Mouse (Mus musculus): ENCODE results near the gene Dnmt3c. TPM values are rescaled to one million over a fixed set of nuclear protein-coding genes. Genes with fewer than 3 reads are reported as not detected.
A peak's percentile ranks its signal among the peaks of the same experiment; 100 is the strongest.
"Not testable (repeated sequence)": the region's sequence is repeated elsewhere in the genome, so short reads cannot be mapped to it uniquely, and the experiment has no call there.

Dnmt3c gene
- total RNA-seq, 1 experiment = 0.27 TPM

DNA sequence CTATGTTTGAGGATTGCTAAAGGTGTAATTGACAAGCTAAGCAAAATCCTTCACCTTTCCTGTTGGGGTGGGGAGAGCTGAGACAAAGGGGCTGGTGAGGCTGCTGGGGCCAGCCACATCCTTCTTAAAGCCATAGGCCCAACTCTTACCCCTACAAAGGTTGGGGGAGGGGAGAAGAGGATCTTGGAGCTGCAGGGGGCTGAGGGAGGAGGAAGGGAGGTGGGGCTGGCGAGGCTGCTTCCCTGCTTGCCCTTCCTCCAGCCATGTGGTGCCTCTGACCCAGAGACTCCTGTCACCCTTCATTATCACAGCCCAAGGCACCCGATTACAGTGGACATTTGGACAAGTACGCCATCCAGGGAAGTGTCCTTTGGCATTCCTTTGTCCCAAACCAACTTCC is 44.8 kb upstream of the Dnmt3c start:
- no peak for TF ChIP-seq CHD2 (IDR thresholded peaks at IDR 0.05; ENCODE audit: low read depth, low read length)
- TF ChIP-seq MAFK (IDR thresholded peaks at IDR 0.05; ENCODE audit: insufficient read depth, low read depth, low read length) = no peak
- Histone ChIP-seq H3K27ac (ENCODE audit: insufficient read depth, low read depth, low read length, poor library complexity, severe bottlenecking) (no peak overlapping the region; the same call in 1 of the 2 replicates), H3K4me3 (ENCODE audit: insufficient read depth in 1 of 2, low read depth in 1 of 2, low read length in 2 of 2, poor library complexity in 1 of 2, severe bottlenecking in 1 of 2) (peak overlapping the region in 1 of 2 experiments; percentile 96; a peak in 2 of 4 replicates), H3K9ac (ENCODE audit: insufficient read depth, low read depth, low read length, poor library complexity, severe bottlenecking) (peak overlapping the region; percentile 23; the same call in 1 of the 2 replicates), H3K9me3 (ENCODE audit: control insufficient read depth, insufficient read depth, low read depth, low read length) (no peaks in the 10 kb centered on the region), H3K4me1 (ENCODE audit: control insufficient read depth in 2 of 2, insufficient read depth in 2 of 2, low read length in 2 of 2, poor library complexity in 1 of 2) (peaks cover 5 to 23% of the 10 kb centered on the region in 2 experiments; a peak in 3 of 4 replicates), H3K36me3 (ENCODE audit: control insufficient read depth, insufficient read depth, low read length, poor library complexity, severe bottlenecking) (peaks cover 30% of the 10 kb centered on the region)
- DNase-seq (ENCODE audit: low read depth, low spot score) = no peak
- in situ Hi-C loops (cut with MboI; ENCODE audit: low sequenced_read_pairs in 2 of 2, unreplicated experiment in 2 of 2) = no loop called here

DNA sequence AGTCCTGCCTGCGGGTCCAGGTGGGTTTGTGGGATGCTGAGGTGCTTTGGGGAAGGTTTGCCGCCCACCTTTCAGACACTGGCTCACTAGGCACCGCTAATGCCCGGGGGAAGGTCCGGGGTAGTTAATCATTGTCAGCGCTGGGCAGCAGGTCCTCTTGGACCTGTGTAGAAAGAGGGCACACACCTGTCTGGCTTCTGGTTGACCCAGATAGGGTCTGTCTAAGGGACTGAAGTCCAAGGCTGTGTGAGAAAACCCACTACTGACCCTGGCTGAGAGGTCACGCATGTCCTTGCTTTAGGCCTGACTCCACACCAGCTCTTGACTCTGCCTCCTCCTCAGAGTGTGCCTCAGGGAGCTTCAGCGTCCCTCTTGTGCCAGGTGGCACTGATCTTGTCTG is 38.8 kb upstream of the Dnmt3c start:
- H3K4me3 ChIP-seq (ENCODE audit: insufficient read depth in 1 of 2, low read depth in 1 of 2, low read length in 2 of 2, poor library complexity in 1 of 2, severe bottlenecking in 1 of 2); DNase-seq (ENCODE audit: low read depth, low spot score); H3K27ac ChIP-seq (ENCODE audit: insufficient read depth, low read depth, low read length, poor library complexity, severe bottlenecking); in situ Hi-C loops (cut with MboI; ENCODE audit: low sequenced_read_pairs in 2 of 2, unreplicated experiment in 2 of 2); H3K9me3 ChIP-seq (ENCODE audit: control insufficient read depth, insufficient read depth, low read depth, low read length); H3K9ac ChIP-seq (ENCODE audit: insufficient read depth, low read depth, low read length, poor library complexity, severe bottlenecking): not testable (repeated sequence)
- H3K4me1 ChIP-seq (ENCODE audit: control insufficient read depth in 2 of 2, insufficient read depth in 2 of 2, low read length in 2 of 2, poor library complexity in 1 of 2) = peaks cover 0 to 17% of the 10 kb centered on the region in 2 experiments; a peak in 2 of 4 replicates
- peaks cover 53% of the 10 kb centered on the region for H3K36me3 ChIP-seq (ENCODE audit: control insufficient read depth, insufficient read depth, low read length, poor library complexity, severe bottlenecking)

DNA sequence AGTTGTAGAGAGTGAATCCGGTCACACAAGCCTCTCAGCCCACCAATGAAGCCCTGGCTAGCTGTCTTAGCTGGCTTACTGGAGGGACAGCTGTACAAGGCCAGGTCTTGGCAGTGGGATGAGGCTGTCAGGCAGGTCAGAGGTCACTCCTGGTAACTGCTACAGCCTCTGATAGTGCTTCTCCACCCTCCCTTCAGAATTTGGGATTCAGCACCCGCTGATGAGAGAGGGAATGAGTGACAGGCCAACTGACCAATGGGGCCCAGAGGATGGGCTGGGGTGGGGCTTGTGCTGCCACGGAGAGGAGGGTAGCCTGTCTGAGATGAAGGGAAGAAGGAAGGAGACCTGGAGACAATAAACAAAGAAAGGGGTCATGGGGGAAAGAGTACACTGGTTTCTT is 35.8 kb upstream of the Dnmt3c start:
- in situ Hi-C loops (cut with MboI; ENCODE audit: low sequenced_read_pairs in 2 of 2, unreplicated experiment in 2 of 2) = no loop called here
- H3K9me3 ChIP-seq (ENCODE audit: control insufficient read depth, insufficient read depth, low read depth, low read length) = no peaks in the 10 kb centered on the region
- no peak overlapping the region for H3K4me3 ChIP-seq (ENCODE audit: insufficient read depth in 1 of 2, low read depth in 1 of 2, low read length in 2 of 2, poor library complexity in 1 of 2, severe bottlenecking in 1 of 2)
- H3K9ac ChIP-seq (ENCODE audit: insufficient read depth, low read depth, low read length, poor library complexity, severe bottlenecking) = no peak overlapping the region
- TF ChIP-seq MAFK (IDR thresholded peaks at IDR 0.05; ENCODE audit: insufficient read depth, low read depth, low read length) = no peak
- no peak for TF ChIP-seq ZC3H11A (IDR thresholded peaks at IDR 0.05; ENCODE audit: borderline replicate concordance, low read depth, low read length)
- peak; percentile 73 for TF ChIP-seq CHD2 (IDR thresholded peaks at IDR 0.05; ENCODE audit: low read depth, low read length)
- no peak for TF ChIP-seq ZNF384 (IDR thresholded peaks at IDR 0.05; ENCODE audit: low read depth, low read length)
- peaks cover 64% of the 10 kb centered on the region for H3K36me3 ChIP-seq (ENCODE audit: control insufficient read depth, insufficient read depth, low read length, poor library complexity, severe bottlenecking)
- H3K4me1 ChIP-seq (ENCODE audit: control insufficient read depth in 2 of 2, insufficient read depth in 2 of 2, low read length in 2 of 2, poor library complexity in 1 of 2) = peaks cover 0 to 12% of the 10 kb centered on the region in 2 experiments; a peak in 2 of 4 replicates
- no peak overlapping the region for H3K27ac ChIP-seq (ENCODE audit: insufficient read depth, low read depth, low read length, poor library complexity, severe bottlenecking)
- no peak for DNase-seq (ENCODE audit: low read depth, low spot score)

DNA sequence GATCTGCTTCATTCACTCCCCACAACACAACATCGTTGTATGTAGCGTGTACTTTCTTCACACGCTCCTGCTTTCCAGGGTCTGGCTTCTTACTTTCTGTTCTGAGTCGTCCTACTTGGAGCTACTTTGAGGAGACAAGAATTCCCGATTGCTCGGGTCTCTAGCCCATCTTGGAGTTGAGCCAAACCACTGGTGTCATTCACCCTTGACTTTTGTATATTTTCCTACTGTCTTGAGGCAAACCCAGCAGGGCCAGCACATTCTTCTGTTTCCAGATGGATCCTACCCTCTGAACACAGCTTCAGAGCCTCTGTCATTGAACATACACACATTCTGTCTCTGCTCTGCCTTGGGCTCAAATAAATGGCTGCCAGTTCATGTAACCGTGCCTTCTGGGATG is 31.1 kb upstream of the Dnmt3c start:
- TF ChIP-seq CHD2 (IDR thresholded peaks at IDR 0.05; ENCODE audit: low read depth, low read length) = no peak
- TF ChIP-seq MAFK (IDR thresholded peaks at IDR 0.05; ENCODE audit: insufficient read depth, low read depth, low read length) = no peak
- TF ChIP-seq HCFC1 (IDR thresholded peaks at IDR 0.05; ENCODE audit: borderline replicate concordance, insufficient read depth, low read length) = no peak
- TF ChIP-seq ZC3H11A (IDR thresholded peaks at IDR 0.05; ENCODE audit: borderline replicate concordance, low read depth, low read length) = no peak
- TF ChIP-seq ZNF384 (IDR thresholded peaks at IDR 0.05; ENCODE audit: low read depth, low read length) = no peak
- Histone ChIP-seq H3K36me3 (ENCODE audit: control insufficient read depth, insufficient read depth, low read length, poor library complexity, severe bottlenecking) (peaks cover 69% of the 10 kb centered on the region), H3K4me1 (ENCODE audit: control insufficient read depth in 2 of 2, insufficient read depth in 2 of 2, low read length in 2 of 2, poor library complexity in 1 of 2) (peaks cover 0 to 2% of the 10 kb centered on the region in 2 experiments; a peak in 2 of 4 replicates), H3K27ac (ENCODE audit: insufficient read depth, low read depth, low read length, poor library complexity, severe bottlenecking) (no peak overlapping the region), H3K4me3 (ENCODE audit: insufficient read depth in 1 of 2, low read depth in 1 of 2, low read length in 2 of 2, poor library complexity in 1 of 2, severe bottlenecking in 1 of 2) (no peak overlapping the region), H3K9ac (ENCODE audit: insufficient read depth, low read depth, low read length, poor library complexity, severe bottlenecking) (no peak overlapping the region), H3K9me3 (ENCODE audit: control insufficient read depth, insufficient read depth, low read depth, low read length) (no peaks in the 10 kb centered on the region)
- DNase-seq (ENCODE audit: low read depth, low spot score) = no peak
- in situ Hi-C loops (cut with MboI; ENCODE audit: low sequenced_read_pairs in 2 of 2, unreplicated experiment in 2 of 2) = no loop called here

DNA sequence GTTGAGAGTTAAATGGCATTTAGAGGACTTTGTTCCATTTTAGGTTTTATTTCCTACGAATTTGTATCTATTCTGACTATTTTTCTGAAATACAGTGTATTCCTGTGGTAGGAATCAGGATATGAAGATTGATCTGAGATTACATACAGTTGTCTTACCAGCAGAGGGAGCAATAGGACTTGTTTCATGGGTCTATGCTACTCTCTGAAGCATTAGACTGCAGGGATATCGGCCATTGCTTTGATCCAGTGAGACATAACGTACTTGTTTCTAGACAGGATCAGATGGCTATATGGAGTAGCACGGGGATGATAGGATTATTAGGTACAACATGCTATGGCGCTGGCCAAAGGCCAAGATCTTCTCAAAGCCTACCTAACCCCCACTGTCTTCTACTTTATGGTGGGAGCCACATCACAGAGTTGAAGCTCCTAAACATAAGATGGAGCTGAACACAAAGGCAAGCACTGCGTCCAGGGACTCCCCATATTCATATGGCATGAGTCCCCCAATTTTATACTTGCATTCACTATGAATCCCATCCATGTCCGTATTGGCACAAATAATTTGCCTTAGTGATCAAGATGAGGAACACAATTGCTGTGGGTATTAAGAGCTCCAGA is 27.6 kb upstream of the Dnmt3c start:
- in situ Hi-C loops (cut with MboI; ENCODE audit: low sequenced_read_pairs in 2 of 2, unreplicated experiment in 2 of 2) = no loop called here
- no peaks in the 10 kb centered on the region for H3K4me1 ChIP-seq (ENCODE audit: control insufficient read depth in 2 of 2, insufficient read depth in 2 of 2, low read length in 2 of 2, poor library complexity in 1 of 2)
- H3K9me3 ChIP-seq (ENCODE audit: control insufficient read depth, insufficient read depth, low read depth, low read length) = no peaks in the 10 kb centered on the region
- no peak for DNase-seq (ENCODE audit: low read depth, low spot score)
- H3K9ac ChIP-seq (ENCODE audit: insufficient read depth, low read depth, low read length, poor library complexity, severe bottlenecking) = no peak overlapping the region
- no peak overlapping the region for H3K27ac ChIP-seq (ENCODE audit: insufficient read depth, low read depth, low read length, poor library complexity, severe bottlenecking)
- peak; percentile 32; the same call in 1 of the 2 replicates for TF ChIP-seq ZC3H11A (IDR thresholded peaks at IDR 0.05; ENCODE audit: borderline replicate concordance, low read depth, low read length)
- no peak for TF ChIP-seq MAFK (IDR thresholded peaks at IDR 0.05; ENCODE audit: insufficient read depth, low read depth, low read length)
- no peak for TF ChIP-seq CHD2 (IDR thresholded peaks at IDR 0.05; ENCODE audit: low read depth, low read length)
- no peak overlapping the region for H3K4me3 ChIP-seq (ENCODE audit: insufficient read depth in 1 of 2, low read depth in 1 of 2, low read length in 2 of 2, poor library complexity in 1 of 2, severe bottlenecking in 1 of 2)
- H3K36me3 ChIP-seq (ENCODE audit: control insufficient read depth, insufficient read depth, low read length, poor library complexity, severe bottlenecking) = peaks cover 58% of the 10 kb centered on the region
